Mouse (Mus musculus): ENCODE measurements around the gene Stx18.

- TF ChIP-seq CTCF (IDR thresholded peaks at IDR 0.05; ENCODE audit: low read depth) (no peak), EP300 (IDR thresholded peaks at IDR 0.05; ENCODE audit: low read depth) (no peak)
Measured at GRCm38 (mm10) chr5:38076326-38076725, 37.8 kb downstream of the Stx18 start.
